Mouse (Mus musculus) embryonic facial prominence, embryonic 13.5 days (tissue): Measurements from ENCODE around the gene St3gal4. TPM values are rescaled to one million over a fixed set of nuclear protein-coding genes. Genes with fewer than 3 reads are reported as not detected.

Source experiments
- ATAC-seq: fragments of 200-750 bp; cut with Nextera tagmentation; 2 replicates; pipeline ENCODE4 v1.8.0; 2017; ENCODE audit warnings: low read depth; ENCODE audit not compliant: insufficient number of reproducible peaks, insufficient read depth, low FRiP score, low TSS enrichment
- H3K27ac ChIP-seq: fragments of 300-500 bp; sonication (generic); 2 replicates; pipeline ENCODE4 v1.5.1; 2015; ENCODE audit warnings: moderate library complexity, mild to moderate bottlenecking, inconsistent platforms
- H3K27me3 ChIP-seq: fragments of 300-500 bp; sonication (generic); 2 replicates; pipeline ENCODE4 v1.6.1; 2015; ENCODE audit warnings: mild to moderate bottlenecking, inconsistent platforms
- H3K36me3 ChIP-seq: fragments of 300-500 bp; sonication (generic); 2 replicates; pipeline ENCODE4 v1.6.1; 2015; ENCODE audit warnings: mild to moderate bottlenecking, inconsistent platforms
- H3K4me1 ChIP-seq: fragments of 300-500 bp; sonication (generic); 2 replicates; pipeline ENCODE4 v1.6.1; 2015; ENCODE audit warnings: inconsistent platforms
- H3K4me2 ChIP-seq: fragments of 300-500 bp; sonication (generic); 2 replicates; pipeline ENCODE4 v1.6.1; 2015; ENCODE audit warnings: moderate library complexity, mild to moderate bottlenecking, inconsistent platforms
- H3K4me3 ChIP-seq: fragments of 300-500 bp; sonication (generic); 2 replicates; pipeline ENCODE4 v1.5.1; 2015; ENCODE audit warnings: mild to moderate bottlenecking, inconsistent platforms
- H3K9ac ChIP-seq: fragments of 300-500 bp; sonication (generic); 2 replicates; pipeline ENCODE4 v1.6.1; 2015; ENCODE audit warnings: mild to moderate bottlenecking, inconsistent platforms
- H3K9me3 ChIP-seq: fragments of 300-500 bp; sonication (generic); 2 replicates; pipeline ENCODE4 v1.6.1; 2016; ENCODE audit warnings: inconsistent platforms
- WGBS: fragments of 180-500 bp; shearing (Covaris S2); methylation state at CpG from one replicate; pipeline ENCODE4 v1.1.7; 2015; ENCODE audit warnings: mixed read lengths; 5-methylcytosine and 5-hydroxymethylcytosine counted together
- polyA plus RNA-seq: library from polyadenylated mRNA; unstranded; fragments of >200 nt; fragmentation: Nextera tagmentation; extraction: Ambion mirVana; gene quantifications from 2 replicates; pipeline ENCODE4 v1.2.1, GENCODE M21; 2015

Gene St3gal4
- polyA plus RNA-seq, 1 experiment from 2014 or later, result 42.0 TPM

DNA sequence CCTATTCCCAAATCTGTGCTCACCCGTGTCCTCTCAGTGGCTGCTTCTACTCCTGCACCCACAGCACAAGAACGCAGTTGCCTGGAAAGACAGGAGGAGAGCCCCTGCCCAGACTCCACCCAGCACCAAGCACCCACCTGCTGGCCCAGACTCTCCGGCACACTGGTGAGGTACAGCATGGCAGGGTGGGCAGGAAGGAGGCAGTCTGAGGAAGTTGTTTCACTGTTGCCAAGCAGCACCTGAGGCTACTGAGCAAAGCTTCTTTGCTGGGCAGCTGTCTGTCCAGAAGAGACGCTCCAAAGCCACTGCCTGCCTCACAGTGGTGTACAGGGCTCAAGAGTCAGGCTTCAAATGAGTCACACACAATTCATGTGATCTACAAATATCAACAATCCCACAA lies 20.3 kb downstream of the St3gal4 start:
- 73% methylated on average over 4 of the region's 4 CpGs for WGBS

DNA sequence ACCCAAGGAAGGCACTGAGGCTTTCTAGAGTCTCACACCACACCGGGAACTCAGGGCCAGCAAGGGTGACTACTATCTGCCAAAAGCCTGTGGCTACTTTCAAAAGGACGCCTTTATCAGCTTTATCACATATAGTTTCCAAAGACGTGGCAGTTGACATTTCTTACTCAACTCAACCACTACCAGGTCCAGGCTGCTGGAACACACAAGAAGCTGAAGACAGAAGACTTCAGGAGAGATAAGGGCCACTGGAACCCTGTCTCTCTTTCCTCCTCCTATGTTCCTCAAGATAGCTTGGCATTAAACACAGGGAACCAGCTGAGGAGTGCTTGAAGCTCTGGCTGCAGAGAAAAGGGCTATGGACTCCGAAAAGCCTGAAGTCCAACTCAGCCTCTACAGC lies 21.2 kb downstream of the St3gal4 start:
- Histone ChIP-seq H3K4me1 (no peaks in the 10 kb centered on the region), H3K27me3 (no peaks in the 10 kb centered on the region), H3K9me3 (no peaks in the 10 kb centered on the region), H3K4me2 (no peak overlapping the region), H3K4me3 (no peak overlapping the region), H3K36me3 (peaks cover 4% of the 10 kb centered on the region; the same call in 1 of the 2 replicates), H3K27ac (no peak overlapping the region), H3K9ac (no peak overlapping the region)
- no peak for ATAC-seq
- WGBS, result 90% methylated on average over 4 of the region's 4 CpGs

More for the DNA sequence above, 20.3 kb downstream of the St3gal4 start:
- ATAC-seq, result no peak
- Histone ChIP-seq H3K27me3 (no peaks in the 10 kb centered on the region), H3K9me3 (no peaks in the 10 kb centered on the region), H3K4me1 (no peaks in the 10 kb centered on the region), H3K9ac (no peak overlapping the region), H3K36me3 (peaks cover 4% of the 10 kb centered on the region; the same call in 1 of the 2 replicates), H3K4me2 (no peak overlapping the region), H3K27ac (no peak overlapping the region), H3K4me3 (no peak overlapping the region)

DNA sequence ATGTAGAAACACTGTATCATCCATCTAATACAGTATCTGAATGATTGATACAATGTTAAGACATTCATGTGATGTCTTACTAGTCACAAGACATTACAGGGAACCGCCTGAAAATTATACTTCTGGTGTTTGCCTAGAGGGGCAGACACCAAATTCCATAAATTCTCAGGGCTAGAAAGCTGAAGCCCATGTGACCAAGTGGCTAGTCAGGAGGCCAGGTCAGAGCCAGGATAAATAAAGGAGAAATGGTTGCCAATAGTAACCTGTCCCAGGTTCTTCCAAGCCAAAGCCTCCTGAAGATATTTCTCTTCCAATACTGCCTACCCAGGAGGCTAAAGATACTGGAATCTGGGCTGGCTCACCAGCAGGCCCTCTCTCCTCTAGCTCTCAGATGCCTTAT lies 23.3 kb downstream of the St3gal4 start:
- Histone ChIP-seq H3K9ac (no peak overlapping the region), H3K4me3 (no peak overlapping the region), H3K36me3 (no peaks in the 10 kb centered on the region), H3K27ac (no peak overlapping the region), H3K4me2 (no peak overlapping the region), H3K27me3 (no peaks in the 10 kb centered on the region), H3K9me3 (no peaks in the 10 kb centered on the region), H3K4me1 (no peaks in the 10 kb centered on the region)
- WGBS, result 86% methylated on average over 1 of the region's 1 CpGs
- no peak for ATAC-seq

DNA sequence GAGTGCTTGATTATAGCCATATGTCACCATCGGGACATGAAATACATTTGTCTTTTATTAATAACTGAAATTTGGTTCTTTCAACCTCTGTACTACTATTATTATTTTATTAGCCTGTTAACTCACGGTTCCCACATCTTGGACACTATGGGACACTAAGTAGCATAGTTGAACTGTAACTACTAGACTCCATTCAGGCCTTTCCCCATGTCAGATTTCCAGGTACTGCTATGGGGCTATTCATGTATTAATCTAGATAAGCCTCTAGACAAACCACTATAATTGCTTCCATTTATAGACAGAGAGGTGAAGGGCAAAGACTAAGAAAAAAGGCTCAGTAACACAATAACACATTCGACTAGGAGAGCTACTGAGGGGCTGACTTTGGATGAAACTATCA lies 25.7 kb downstream of the St3gal4 start:
- Histone ChIP-seq H3K27ac (no peak overlapping the region), H3K4me1 (no peaks in the 10 kb centered on the region), H3K36me3 (no peaks in the 10 kb centered on the region), H3K9ac (no peak overlapping the region), H3K27me3 (no peaks in the 10 kb centered on the region), H3K9me3 (no peaks in the 10 kb centered on the region), H3K4me2 (no peak overlapping the region), H3K4me3 (no peak overlapping the region)
- ATAC-seq, result no peak
- 86% methylated on average over 3 of the region's 3 CpGs for WGBS

DNA sequence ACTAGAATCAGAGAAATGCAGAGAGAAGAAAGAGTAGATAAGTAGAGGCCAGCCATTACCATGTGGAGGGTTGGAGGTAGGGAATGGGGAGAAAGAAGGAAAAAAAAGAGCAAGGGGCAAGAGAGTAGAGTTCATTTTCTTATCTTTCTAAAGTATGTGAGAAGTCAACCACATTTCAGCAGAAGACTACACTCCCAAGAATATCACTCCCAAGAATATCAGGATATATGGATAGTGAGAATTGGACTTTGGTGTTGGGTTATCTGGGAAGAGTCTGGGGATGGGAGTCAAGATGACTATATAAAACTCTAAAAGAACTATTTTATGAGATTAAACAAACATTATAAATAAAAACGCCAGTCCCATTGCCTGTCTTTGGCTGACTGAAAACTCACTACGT lies 26.2 kb downstream of the St3gal4 start:
- Histone ChIP-seq H3K4me2 (no peak overlapping the region), H3K9me3 (no peaks in the 10 kb centered on the region), H3K27me3 (no peaks in the 10 kb centered on the region), H3K27ac (no peak overlapping the region), H3K36me3 (no peaks in the 10 kb centered on the region), H3K9ac (no peak overlapping the region), H3K4me1 (no peaks in the 10 kb centered on the region), H3K4me3 (no peak overlapping the region)
- no peak for ATAC-seq
- 96% methylated on average over 2 of the region's 2 CpGs for WGBS

DNA sequence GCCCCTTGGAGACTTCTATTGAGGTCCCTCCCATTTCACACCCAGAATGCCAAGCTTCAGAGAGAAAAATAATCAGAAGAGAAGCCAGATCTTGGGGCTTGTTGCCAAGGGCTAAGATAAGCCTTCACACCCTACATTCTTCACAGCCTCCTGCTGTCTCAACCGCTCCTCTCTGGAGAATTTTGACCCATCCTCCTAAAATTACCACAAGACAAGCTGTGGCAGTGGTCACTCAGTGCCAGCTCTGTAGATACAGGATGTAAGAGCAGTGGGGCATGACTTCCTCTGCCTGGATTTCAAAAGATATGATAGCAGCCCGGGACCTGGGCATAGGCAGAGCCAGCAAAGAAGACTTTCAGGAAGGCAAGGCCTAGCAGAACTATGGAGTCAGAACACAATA lies 57.6 kb downstream of the St3gal4 start:
- peaks cover 3% of the 10 kb centered on the region; the same call in 1 of the 2 replicates for H3K4me1 ChIP-seq
- no peaks in the 10 kb centered on the region for H3K9me3 ChIP-seq
- no peak overlapping the region for H3K4me2 ChIP-seq
- no peak overlapping the region for H3K27ac ChIP-seq
- H3K9ac ChIP-seq, result no peak overlapping the region
- H3K36me3 ChIP-seq, result no peaks in the 10 kb centered on the region
- no peak for ATAC-seq
- WGBS, result 79% methylated on average over 2 of the region's 2 CpGs
- H3K27me3 ChIP-seq, result no peaks in the 10 kb centered on the region
- H3K4me3 ChIP-seq, result no peak overlapping the region

DNA sequence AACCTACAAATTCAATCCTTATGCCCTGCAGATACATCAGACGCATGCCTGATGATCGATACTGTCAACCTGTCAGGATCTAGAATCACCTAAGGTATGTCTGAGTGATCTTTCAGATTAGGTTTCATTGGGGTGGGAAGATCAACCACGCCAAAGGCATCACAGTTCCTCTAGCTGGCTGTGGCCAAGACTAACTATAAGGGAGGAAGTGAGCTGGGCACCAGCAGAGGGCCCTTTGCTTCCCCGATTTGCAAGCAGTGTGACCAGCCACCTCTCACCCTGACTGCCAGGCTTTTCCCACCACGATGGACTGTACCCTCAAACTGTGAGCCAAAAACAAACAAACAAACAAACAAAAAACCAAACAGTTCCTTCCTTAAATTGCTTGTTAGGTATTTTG lies 59.2 kb downstream of the St3gal4 start:
- no peak for ATAC-seq
- H3K4me3 ChIP-seq, result no peak overlapping the region
- no peaks in the 10 kb centered on the region for H3K36me3 ChIP-seq
- no peaks in the 10 kb centered on the region for H3K9me3 ChIP-seq
- H3K27ac ChIP-seq, result no peak overlapping the region
- no peak overlapping the region for H3K9ac ChIP-seq
- H3K4me1 ChIP-seq, result peaks cover 3% of the 10 kb centered on the region; the same call in 1 of the 2 replicates
- 85% methylated on average over 5 of the region's 5 CpGs for WGBS
- H3K27me3 ChIP-seq, result no peaks in the 10 kb centered on the region
- no peak overlapping the region for H3K4me2 ChIP-seq

DNA sequence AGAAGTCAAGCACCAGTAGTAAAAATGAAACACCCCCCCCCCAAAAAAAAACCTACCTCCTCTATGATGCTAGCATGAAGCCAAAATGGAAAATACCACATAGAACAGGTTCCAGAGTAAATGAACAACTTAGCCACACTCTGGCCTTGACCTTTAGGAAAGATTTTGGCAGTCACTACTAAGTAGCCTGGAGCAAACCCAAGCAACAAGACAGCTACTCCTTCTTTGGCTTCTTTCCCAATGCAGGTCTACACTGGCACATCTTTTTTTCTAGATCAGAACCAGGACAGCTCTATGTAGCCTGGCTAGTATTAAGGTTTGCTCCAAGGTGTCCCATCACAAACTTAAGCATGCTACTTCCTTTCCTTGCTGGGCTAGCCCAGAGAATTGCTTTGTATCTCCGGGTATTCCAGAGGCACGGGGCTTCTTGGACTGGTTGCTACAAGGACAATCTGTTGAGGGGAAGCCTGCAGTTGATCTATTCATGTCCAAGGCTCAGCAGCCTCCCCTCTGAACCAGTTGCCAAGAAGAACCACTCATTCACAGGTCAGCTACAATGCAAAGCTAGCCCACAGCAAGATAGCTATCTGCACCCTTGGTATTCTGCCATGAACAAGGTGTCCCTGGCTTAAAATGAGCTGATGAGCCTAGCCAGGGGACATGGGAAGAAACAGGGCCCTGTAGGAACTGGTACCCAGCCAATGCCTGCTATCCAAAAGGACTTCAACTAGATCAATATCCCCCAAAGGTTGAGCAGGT lies 60.3 kb downstream of the St3gal4 start:
- no peak overlapping the region for H3K4me2 ChIP-seq
- no peaks in the 10 kb centered on the region for H3K27me3 ChIP-seq
- 95% methylated on average over 2 of the region's 2 CpGs for WGBS
- H3K4me3 ChIP-seq, result no peak overlapping the region
- H3K9ac ChIP-seq, result no peak overlapping the region
- H3K27ac ChIP-seq, result no peak overlapping the region
- no peak for ATAC-seq
- H3K9me3 ChIP-seq, result no peaks in the 10 kb centered on the region
- H3K4me1 ChIP-seq, result peaks cover 3% of the 10 kb centered on the region; the same call in 1 of the 2 replicates
- peaks cover 10% of the 10 kb centered on the region; the same call in 1 of the 2 replicates for H3K36me3 ChIP-seq

DNA sequence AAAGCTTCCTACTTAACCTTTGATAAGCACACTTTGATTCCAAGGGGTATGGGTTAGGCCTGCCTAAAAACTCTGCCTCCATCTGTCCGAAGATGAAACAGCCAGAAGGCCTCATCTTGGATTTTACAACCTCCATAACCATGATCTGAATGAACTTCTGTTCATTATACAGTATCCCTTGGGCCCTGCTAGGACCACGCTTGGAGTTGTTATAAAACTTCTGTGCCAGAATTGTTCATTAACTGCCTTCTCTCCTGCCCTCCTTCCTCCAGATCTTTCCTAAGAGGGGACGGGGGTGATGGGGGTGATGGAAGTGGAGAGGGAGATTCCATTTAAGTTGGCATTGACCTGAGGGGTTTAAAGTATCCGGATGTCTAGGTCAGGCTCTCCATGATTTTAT lies 60.9 kb downstream of the St3gal4 start:
- Histone ChIP-seq H3K4me2 (no peak overlapping the region), H3K4me3 (no peak overlapping the region), H3K4me1 (peaks cover 3% of the 10 kb centered on the region; the same call in 1 of the 2 replicates), H3K27me3 (no peaks in the 10 kb centered on the region), H3K36me3 (peaks cover 16% of the 10 kb centered on the region), H3K9me3 (no peaks in the 10 kb centered on the region), H3K9ac (no peak overlapping the region), H3K27ac (no peak overlapping the region)
- no peak for ATAC-seq
- 93% methylated on average over 4 of the region's 4 CpGs for WGBS

DNA sequence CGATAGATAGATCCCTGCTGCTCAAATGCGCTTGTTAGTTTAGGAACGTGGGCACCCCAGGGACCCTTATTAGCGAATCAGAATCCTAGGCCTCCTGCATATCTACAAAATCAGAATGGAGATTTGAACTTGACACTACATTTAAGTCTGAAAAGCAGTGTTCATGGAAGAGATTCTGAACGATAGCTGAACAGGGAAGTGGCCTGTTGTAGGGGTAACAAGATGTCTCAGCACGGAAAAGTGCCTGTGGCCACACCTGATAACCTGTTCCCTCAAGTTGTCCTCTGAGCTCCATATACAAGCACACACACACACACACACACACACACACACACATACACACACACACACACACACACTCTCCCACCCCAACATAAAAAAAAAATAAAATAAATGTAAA lies 61.4 kb downstream of the St3gal4 start:
- no peaks in the 10 kb centered on the region for H3K27me3 ChIP-seq
- H3K9me3 ChIP-seq, result no peaks in the 10 kb centered on the region
- H3K4me1 ChIP-seq, result peaks cover 3% of the 10 kb centered on the region; the same call in 1 of the 2 replicates
- H3K4me3 ChIP-seq, result no peak overlapping the region
- peaks cover 21% of the 10 kb centered on the region for H3K36me3 ChIP-seq
- ATAC-seq, result no peak
- no peak overlapping the region for H3K9ac ChIP-seq
- 76% methylated on average over 6 of the region's 6 CpGs for WGBS
- no peak overlapping the region for H3K27ac ChIP-seq
- no peak overlapping the region for H3K4me2 ChIP-seq

DNA sequence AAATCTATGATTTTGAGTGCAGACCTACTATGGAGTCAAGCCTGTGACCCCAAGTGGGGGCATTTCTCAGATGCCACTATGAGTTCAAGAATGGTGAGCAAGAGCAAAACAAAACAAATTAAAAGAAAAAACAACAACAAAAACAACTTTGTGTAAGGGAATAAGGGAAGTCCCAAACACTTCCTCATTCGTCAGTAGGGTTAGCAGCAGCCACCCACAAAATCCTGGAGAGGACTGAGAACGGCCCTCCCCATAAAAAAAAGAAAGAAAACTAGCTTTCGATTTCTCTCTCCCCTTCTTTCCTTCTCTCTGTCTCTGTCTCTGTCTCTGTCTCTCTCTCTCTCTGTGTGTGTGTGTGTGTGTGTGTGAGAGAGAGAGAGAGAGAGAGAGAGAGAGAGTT lies 62.5 kb downstream of the St3gal4 start:
- H3K27me3 ChIP-seq, result no peaks in the 10 kb centered on the region
- H3K4me3 ChIP-seq, result no peak overlapping the region
- 89% methylated on average over 3 of the region's 3 CpGs for WGBS
- no peak overlapping the region for H3K9ac ChIP-seq
- H3K9me3 ChIP-seq, result no peaks in the 10 kb centered on the region
- H3K36me3 ChIP-seq, result peaks cover 32% of the 10 kb centered on the region
- no peak overlapping the region for H3K27ac ChIP-seq
- no peak overlapping the region for H3K4me2 ChIP-seq
- peaks cover 3% of the 10 kb centered on the region; the same call in 1 of the 2 replicates for H3K4me1 ChIP-seq
- no peak for ATAC-seq

DNA sequence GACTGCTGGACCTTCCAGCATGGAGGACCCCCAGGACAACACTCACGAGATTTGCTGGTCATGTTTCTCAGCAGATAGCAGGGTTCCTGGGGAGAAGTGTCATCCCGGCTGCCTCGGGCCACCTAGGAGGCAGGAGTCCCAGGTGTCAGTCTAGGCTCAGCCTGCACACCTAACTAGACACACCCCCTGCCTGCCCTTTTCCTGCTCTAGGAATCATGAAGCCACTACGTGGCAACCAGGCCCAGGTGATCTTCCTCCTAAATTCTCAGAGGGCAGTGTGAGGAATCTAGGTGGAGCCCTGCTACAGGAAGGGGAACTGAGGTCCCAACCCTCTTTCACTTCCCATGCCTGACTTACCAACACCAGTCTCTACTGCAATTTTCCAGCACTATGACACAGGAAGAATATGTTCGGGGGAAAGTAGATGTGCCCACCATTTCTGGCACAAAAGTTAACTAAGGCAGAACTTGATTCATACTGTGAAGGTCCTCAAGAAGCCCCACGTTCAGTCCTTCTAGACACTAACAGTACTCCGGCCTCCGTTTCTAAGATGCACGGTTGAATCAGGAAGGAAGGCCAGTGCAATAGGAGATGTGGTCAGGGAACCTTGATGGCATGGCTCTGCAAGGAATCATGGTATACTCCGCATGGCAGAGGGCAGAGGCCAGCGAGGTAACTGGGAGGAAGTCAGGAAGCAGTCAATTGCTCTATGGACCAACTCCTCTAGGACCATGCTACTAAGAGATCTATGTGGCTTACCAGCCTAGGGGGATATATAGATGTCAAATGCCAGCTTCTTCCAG lies 63.3 kb downstream of the St3gal4 start:
- ATAC-seq, result no peak
- H3K9me3 ChIP-seq, result no peaks in the 10 kb centered on the region
- H3K36me3 ChIP-seq, result peaks cover 40% of the 10 kb centered on the region
- no peaks in the 10 kb centered on the region for H3K27me3 ChIP-seq
- no peak overlapping the region for H3K4me3 ChIP-seq
- no peak overlapping the region for H3K9ac ChIP-seq
- peaks cover 3% of the 10 kb centered on the region; the same call in 1 of the 2 replicates for H3K4me1 ChIP-seq
- 88% methylated on average over 11 of the region's 11 CpGs for WGBS
- no peak overlapping the region for H3K4me2 ChIP-seq
- H3K27ac ChIP-seq, result no peak overlapping the region
